In the genomic region with DNA sequence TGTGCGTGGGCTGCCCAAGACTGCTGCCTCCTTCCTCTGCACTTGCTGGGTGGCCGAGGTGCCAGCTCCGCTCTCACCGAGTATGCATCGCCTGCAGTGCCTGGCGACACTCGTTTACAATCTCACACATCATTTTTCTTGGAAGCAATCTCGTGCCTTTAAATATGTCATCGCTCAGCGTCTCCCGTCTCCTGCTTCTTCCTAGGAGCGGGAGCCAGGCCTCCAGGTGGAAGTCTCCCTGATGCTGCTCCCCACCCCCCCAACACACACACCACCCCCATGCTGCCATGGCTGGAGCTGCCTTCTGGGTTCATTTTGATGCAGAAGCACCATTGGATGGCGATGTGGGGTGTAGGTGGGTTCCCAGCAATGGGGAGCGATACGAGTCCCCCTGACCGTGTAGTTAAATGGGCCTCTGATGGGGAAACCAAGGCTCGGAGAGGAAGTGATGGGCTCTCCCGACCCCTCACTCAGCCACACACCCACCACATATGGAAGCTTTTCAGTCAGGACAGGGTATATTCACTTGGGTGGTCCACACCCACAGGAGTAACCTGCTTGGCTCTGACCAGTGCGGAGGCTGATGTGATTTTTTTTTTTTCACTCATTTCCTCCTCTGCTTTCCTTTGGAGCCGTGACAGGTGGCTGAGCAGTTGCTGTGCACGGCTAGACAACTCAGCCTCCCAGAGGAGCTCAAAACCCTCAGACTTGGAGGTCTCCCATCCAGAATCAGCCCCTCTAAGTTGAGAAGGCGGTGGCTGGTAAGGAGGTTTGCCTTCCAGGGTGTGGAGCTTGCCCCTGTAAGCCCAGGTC, we compare ENCODE assay signal across 13 mouse cellular contexts. TPM values are rescaled to one million over a fixed set of nuclear protein-coding genes. Genes with fewer than 3 reads are reported as not detected.
DNase-seq lines count a peak whose midpoint lies in the region; ATAC-seq and TF ChIP-seq lines count a peak whose summit lies in the region.
"Had no signal": no experiment of that assay in that cellular context is flagged by ENCODE, and none has a peak within 500 bp of the region (broad histone marks: within the 10 kb centered on the region; RNA-seq: fewer than 3 reads in every experiment).

No protein-coding gene starts in this region.

- DNase-seq in heart, embryonic 10.5 days (ENCODE audit: low spot score) = no peak
- DNase-seq in adrenal gland, adult (ENCODE audit: inconsistent age in 2 of 2, low spot score in 1 of 2) = no peak
- DNase-seq: B cell, adult 2 months; lung, postnatal 4 days had no signal

- no peak overlapping the region for H3K9ac ChIP-seq in kidney, embryonic 15.5 days
- H3K9ac ChIP-seq in kidney, embryonic 14.5 days (ENCODE audit: low read depth, low read length) = no peak overlapping the region
- H3K9ac ChIP-seq in forebrain, embryonic 16.5 days (replicated peaks; ENCODE audit: low read depth, low read length) = no peak overlapping the region
- no peak overlapping the region for H3K9ac ChIP-seq in limb, embryonic 15.5 days

- H3K4me3 ChIP-seq in kidney, embryonic 15.5 days (replicated peaks) = no peak overlapping the region
- no peak overlapping the region; the same call in 1 of the 2 replicates for H3K4me3 ChIP-seq in kidney, embryonic 14.5 days (ENCODE audit: low read length)
- peak overlapping the region; percentile 68; the same call in 1 of the 2 replicates for H3K4me3 ChIP-seq in cortical plate, adult 2 months (ENCODE audit: insufficient read depth, low read length)
- no peak overlapping the region for H3K4me3 ChIP-seq in forebrain, embryonic 16.5 days (replicated peaks; ENCODE audit: low read length)
- no peak overlapping the region for H3K4me3 ChIP-seq in limb, embryonic 15.5 days
- H3K4me3 ChIP-seq in heart, embryonic 10.5 days = no peak overlapping the region

- peak overlapping the region; percentile 99; the same call in 1 of the 2 replicates for H3K4me2 ChIP-seq in kidney, embryonic 15.5 days
- no peak overlapping the region for H3K4me2 ChIP-seq in kidney, embryonic 14.5 days (replicated peaks; ENCODE audit: low read depth, low read length)
- H3K4me2 ChIP-seq in forebrain, embryonic 16.5 days (ENCODE audit: low read length) = 0 out of 2 replicates have a peak overlapping the region, but pooled peaks have one; percentile 8
- H3K4me2 ChIP-seq in limb, embryonic 15.5 days = peak overlapping the region; percentile 17; the same call in 1 of the 2 replicates

- no peak overlapping the region for H3K27ac ChIP-seq in kidney, embryonic 15.5 days
- H3K27ac ChIP-seq in kidney, embryonic 14.5 days (ENCODE audit: low read depth, low read length) = no peak overlapping the region
- H3K27ac ChIP-seq in cortical plate, adult 2 months (ENCODE audit: insufficient read depth, low read length) = peak overlapping the region; percentile 62
- peak overlapping the region; percentile 8; the same call in 1 of the 2 replicates for H3K27ac ChIP-seq in forebrain, embryonic 16.5 days (ENCODE audit: low read length)
- 0 out of 2 replicates have a peak overlapping the region, but pooled peaks have one; percentile 38 for H3K27ac ChIP-seq in limb, embryonic 15.5 days
- H3K27ac ChIP-seq in heart, embryonic 10.5 days = no peak overlapping the region
- H3K27ac ChIP-seq: heart, embryonic 13.5 days; hindbrain, postnatal 0 days had no signal

- ATAC-seq in kidney, embryonic 15.5 days (replicated peaks; ENCODE audit: low FRiP score) = no peak
- ATAC-seq in kidney, embryonic 14.5 days (ENCODE audit: low FRiP score, low TSS enrichment) = no peak
- no peak for ATAC-seq in forebrain, embryonic 16.5 days
- ATAC-seq in limb, embryonic 15.5 days (ENCODE audit: insufficient number of reproducible peaks, low FRiP score, low TSS enrichment, low read depth) = no peak
- no peak for ATAC-seq in inflammation-experienced regulatory T-cells, adult 6 months
- ATAC-seq: hindbrain, postnatal 0 days had no signal

- no peaks in the 10 kb centered on the region for H3K36me3 ChIP-seq in kidney, embryonic 15.5 days
- no peaks in the 10 kb centered on the region for H3K36me3 ChIP-seq in kidney, embryonic 14.5 days (ENCODE audit: control insufficient read depth, insufficient read depth, low read length)
- no peaks in the 10 kb centered on the region for H3K36me3 ChIP-seq in forebrain, embryonic 16.5 days (ENCODE audit: control insufficient read depth, insufficient read depth)
- H3K36me3 ChIP-seq in limb, embryonic 15.5 days = no peaks in the 10 kb centered on the region
- no peaks in the 10 kb centered on the region for H3K36me3 ChIP-seq in heart, embryonic 10.5 days
- H3K36me3 ChIP-seq: heart, embryonic 13.5 days had no signal

- WGBS in kidney, embryonic 15.5 days = 35% methylated on average over 22 of the region's 22 CpGs
- WGBS in kidney, embryonic 14.5 days = 39% methylated on average over 22 of the region's 22 CpGs
- WGBS in forebrain, embryonic 16.5 days = 38% methylated on average over 22 of the region's 22 CpGs
- 20% methylated on average over 22 of the region's 22 CpGs for WGBS in limb, embryonic 15.5 days
- 42% methylated on average over 22 of the region's 22 CpGs for WGBS in heart, embryonic 10.5 days

- H3K4me1 ChIP-seq in kidney, embryonic 15.5 days = peaks cover 48% of the 10 kb centered on the region
- peaks cover 28% of the 10 kb centered on the region for H3K4me1 ChIP-seq in kidney, embryonic 14.5 days (ENCODE audit: control insufficient read depth, insufficient read depth, low read length)
- H3K4me1 ChIP-seq in cortical plate, adult 2 months (ENCODE audit: control insufficient read depth, insufficient read depth, low read length) = peaks cover 2% of the 10 kb centered on the region; the same call in 1 of the 2 replicates
- H3K4me1 ChIP-seq in forebrain, embryonic 16.5 days (replicated peaks; ENCODE audit: control insufficient read depth, insufficient read depth, low read length) = peaks cover 42% of the 10 kb centered on the region
- H3K4me1 ChIP-seq in limb, embryonic 15.5 days = peaks cover 61% of the 10 kb centered on the region
- H3K4me1 ChIP-seq in heart, embryonic 10.5 days = peaks cover 42% of the 10 kb centered on the region

- TF ChIP-seq POLR2A in cortical plate, adult 2 months (IDR thresholded peaks at IDR 0.05; ENCODE audit: extremely low read depth, insufficient read depth, low read length) = no peak; the same call in 1 of the 2 replicates

- H3K27me3 ChIP-seq in kidney, embryonic 15.5 days = peaks cover 83% of the 10 kb centered on the region
- H3K27me3 ChIP-seq in kidney, embryonic 14.5 days (ENCODE audit: control insufficient read depth, insufficient read depth, low read length) = peaks cover 48% of the 10 kb centered on the region
- peaks cover 48% of the 10 kb centered on the region for H3K27me3 ChIP-seq in forebrain, embryonic 16.5 days (replicated peaks; ENCODE audit: control insufficient read depth, insufficient read depth, low read length)
- peaks cover 63% of the 10 kb centered on the region for H3K27me3 ChIP-seq in limb, embryonic 15.5 days
- H3K27me3 ChIP-seq in heart, embryonic 10.5 days (ENCODE audit: insufficient read depth, poor library complexity, severe bottlenecking) = peaks cover 90% of the 10 kb centered on the region

- TF ChIP-seq CTCF in cortical plate, adult 2 months (IDR thresholded peaks at IDR 0.05; ENCODE audit: extremely low read depth, insufficient read depth, low read length) = no peak

- H3K9me3 ChIP-seq in kidney, embryonic 15.5 days (replicated peaks) = no peaks in the 10 kb centered on the region
- no peaks in the 10 kb centered on the region for H3K9me3 ChIP-seq in kidney, embryonic 14.5 days (ENCODE audit: control insufficient read depth, low read length)
- H3K9me3 ChIP-seq in forebrain, embryonic 16.5 days (ENCODE audit: control insufficient read depth, low read length) = no peaks in the 10 kb centered on the region
- H3K9me3 ChIP-seq in limb, embryonic 15.5 days = no peaks in the 10 kb centered on the region
- H3K9me3 ChIP-seq in heart, embryonic 10.5 days = no peaks in the 10 kb centered on the region
- H3K9me3 ChIP-seq: heart, embryonic 13.5 days had no signal

RNA-seq across cellular contexts. Expression of gene Wnt9a, which starts 1.5 kb away (rescaled TPM):
- polyA plus RNA-seq in kidney, embryonic 15.5 days (2015; fragmentation: Nextera tagmentation; extraction: Ambion mirVana) = 1.6 and 2.1 TPM in 2 replicates
- 0.64 and 0.85 TPM in 2 replicates for polyA plus RNA-seq in kidney, embryonic 14.5 days (2014; fragmentation: Nextera tagmentation; extraction: Ambion mirVana)
- polyA plus RNA-seq in cortical plate, adult 2 months (2012; rRNA removed) = 15.9 and 18.5 TPM in 2 replicates
- polyA plus RNA-seq in forebrain, embryonic 16.5 days (2015; fragmentation: Nextera tagmentation; extraction: Ambion mirVana) = 1.5 and 1.6 TPM in 2 replicates
- 12.1 and 14.0 TPM in 2 replicates for polyA plus RNA-seq in limb, embryonic 15.5 days (2015; fragmentation: Nextera tagmentation; extraction: Ambion mirVana)
- 3.8 and 4.1 TPM in 2 replicates for polyA plus RNA-seq in heart, embryonic 10.5 days (2016; fragmentation: Nextera tagmentation; extraction: Ambion mirVana)
- polyA plus RNA-seq in inflammation-experienced regulatory T-cells, adult 6 months (2017; shearing (Covaris generic)) = not detected

RNA-seq across cellular contexts. Expression of gene Wnt3a, which starts 14.7 kb away (rescaled TPM):
- polyA plus RNA-seq in kidney, embryonic 15.5 days (2015; fragmentation: Nextera tagmentation; extraction: Ambion mirVana) = not detected in 2 replicates
- not detected in 2 replicates for polyA plus RNA-seq in kidney, embryonic 14.5 days (2014; fragmentation: Nextera tagmentation; extraction: Ambion mirVana)
- polyA plus RNA-seq in cortical plate, adult 2 months (2012; rRNA removed) = 0.06 TPM in 1 of 2 replicates, not detected in the other
- polyA plus RNA-seq in forebrain, embryonic 16.5 days (2015; fragmentation: Nextera tagmentation; extraction: Ambion mirVana) = 0.35 and 0.73 TPM in 2 replicates
- 3.8 and 3.9 TPM in 2 replicates for polyA plus RNA-seq in limb, embryonic 15.5 days (2015; fragmentation: Nextera tagmentation; extraction: Ambion mirVana)
- 0.08 TPM in 1 of 2 replicates, not detected in the other for polyA plus RNA-seq in heart, embryonic 10.5 days (2016; fragmentation: Nextera tagmentation; extraction: Ambion mirVana)
- polyA plus RNA-seq in inflammation-experienced regulatory T-cells, adult 6 months (2017; shearing (Covaris generic)) = under 1 TPM in 1 of 3 experiments, not detected in 2; 0.24 TPM
- polyA plus RNA-seq: heart, embryonic 13.5 days; liver, adult 2 months had no signal

Comparison
In these comparisons a context has a peak if more than half of its experiments do, and no peak if none do; other contexts are left out.
1. H3K27ac ChIP-seq: peak in cortical plate, adult 2 months (single experiment), forebrain, embryonic 16.5 days (single experiment) and limb, embryonic 15.5 days (single experiment); none in kidney, embryonic 15.5 days (single experiment), kidney, embryonic 14.5 days (single experiment) and heart, embryonic 10.5 days (single experiment).